Mouse (Mus musculus): Measurements from ENCODE around the gene Rnaseh2a.

GRCm38 (mm10) chr8:84977435-84978247 lies 8.1 kb upstream of the Rnaseh2a start:
- no peak for TF ChIP-seq CTCF (IDR thresholded peaks at IDR 0.05; ENCODE audit: low read depth)
- no peak for TF ChIP-seq EP300 (IDR thresholded peaks at IDR 0.05; ENCODE audit: low read depth)

All from heart, postnatal 0 days (tissue).